Mouse (Mus musculus): Measurements from ENCODE around the gene Dgkg. TPM values are rescaled to one million over a fixed set of nuclear protein-coding genes. Genes with fewer than 3 reads are reported as not detected.

The Dgkg gene
- polyA plus RNA-seq, 1 experiment from 2014 or later: 3.2 TPM

- DNase-seq (ENCODE audit: low spot score) (no peak), ATAC-seq (replicated peaks; ENCODE audit: low FRiP score, low TSS enrichment, low read depth) (no peak)
- Histone ChIP-seq H3K4me3 (ENCODE audit: low read depth, low read length) (no peak overlapping the region), H3K9ac (ENCODE audit: low read length) (no peak overlapping the region), H3K4me2 (ENCODE audit: low read length) (no peak overlapping the region), H3K36me3 (ENCODE audit: control insufficient read depth, insufficient read depth, low read length) (no peaks in the 10 kb centered on the region), H3K27me3 (replicated peaks; ENCODE audit: control insufficient read depth, insufficient read depth, low read length) (no peaks in the 10 kb centered on the region), H3K4me1 (replicated peaks; ENCODE audit: control insufficient read depth, insufficient read depth, low read length) (no peaks in the 10 kb centered on the region), H3K27ac (ENCODE audit: low read depth) (no peak overlapping the region), H3K9me3 (ENCODE audit: control insufficient read depth, low read length) (no peaks in the 10 kb centered on the region)
- WGBS: 68% methylated on average over 6 of the region's 6 CpGs
Measured at GRCm38 (mm10) chr16:22598741-22599140, 58.3 kb downstream of the Dgkg start.

DNA sequence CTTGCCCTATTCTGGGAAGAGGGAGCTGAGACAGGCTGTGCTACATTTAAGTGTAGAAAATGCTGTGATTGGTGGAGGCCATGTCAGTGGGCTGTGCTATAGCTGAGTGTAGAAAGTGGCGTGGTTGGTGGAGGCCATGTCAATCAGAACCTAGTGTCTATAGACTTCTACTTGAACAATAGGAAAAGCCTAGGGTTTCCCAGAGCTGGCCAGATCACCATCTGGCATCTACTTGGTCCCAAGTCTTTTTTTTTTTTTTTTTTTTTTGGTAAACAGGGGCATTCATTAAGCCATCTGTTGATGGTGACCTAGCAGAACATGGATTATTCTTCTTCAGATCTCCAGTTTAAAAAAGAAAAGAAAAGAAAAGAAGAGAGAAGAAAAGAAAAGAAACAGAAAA lies 60.6 kb downstream of the Dgkg start:
- DNase-seq (ENCODE audit: low spot score): no peak

DNA sequence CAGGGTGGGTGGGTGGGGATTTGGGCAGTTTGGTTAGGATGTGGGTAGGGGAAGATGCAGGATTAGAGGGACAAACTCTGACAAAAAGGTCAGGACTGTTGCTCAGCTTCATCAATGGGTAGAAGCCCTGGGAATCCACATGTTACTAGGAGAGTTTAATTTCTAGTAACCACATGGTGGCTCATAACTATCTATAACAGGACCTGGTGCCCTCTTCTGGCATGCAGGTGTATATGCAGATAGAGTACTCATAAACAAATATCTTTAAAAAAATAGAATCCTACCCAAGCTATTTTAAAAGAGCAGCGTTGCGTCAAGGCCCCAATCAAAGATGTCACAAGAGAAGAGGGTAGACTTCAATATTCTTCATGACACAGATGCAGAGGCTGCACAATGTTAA lies 63.1 kb downstream of the Dgkg start:
- H3K36me3 ChIP-seq (ENCODE audit: control insufficient read depth, insufficient read depth, low read length): no peaks in the 10 kb centered on the region
- H3K4me3 ChIP-seq (ENCODE audit: low read depth, low read length): no peak overlapping the region
- H3K9me3 ChIP-seq (ENCODE audit: control insufficient read depth, low read length): no peaks in the 10 kb centered on the region
- no peak for ATAC-seq (replicated peaks; ENCODE audit: low FRiP score, low TSS enrichment, low read depth)
- H3K4me1 ChIP-seq (replicated peaks; ENCODE audit: control insufficient read depth, insufficient read depth, low read length): no peaks in the 10 kb centered on the region
- no peak overlapping the region for H3K9ac ChIP-seq (ENCODE audit: low read length)
- WGBS: 88% methylated on average over 2 of the region's 2 CpGs
- no peaks in the 10 kb centered on the region for H3K27me3 ChIP-seq (replicated peaks; ENCODE audit: control insufficient read depth, insufficient read depth, low read length)
- H3K4me2 ChIP-seq (ENCODE audit: low read length): no peak overlapping the region
- DNase-seq (ENCODE audit: low spot score): no peak
- no peak overlapping the region for H3K27ac ChIP-seq (ENCODE audit: low read depth)

More for the DNA sequence above, 60.6 kb downstream of the Dgkg start:
- no peak overlapping the region for H3K4me3 ChIP-seq (ENCODE audit: low read depth, low read length)
- no peaks in the 10 kb centered on the region for H3K9me3 ChIP-seq (ENCODE audit: control insufficient read depth, low read length)
- ATAC-seq (replicated peaks; ENCODE audit: low FRiP score, low TSS enrichment, low read depth): no peak
- no peaks in the 10 kb centered on the region for H3K36me3 ChIP-seq (ENCODE audit: control insufficient read depth, insufficient read depth, low read length)
- 92% methylated on average over 1 of the region's 1 CpGs for WGBS
- no peak overlapping the region for H3K27ac ChIP-seq (ENCODE audit: low read depth)
- no peak overlapping the region for H3K4me2 ChIP-seq (ENCODE audit: low read length)
- no peaks in the 10 kb centered on the region for H3K4me1 ChIP-seq (replicated peaks; ENCODE audit: control insufficient read depth, insufficient read depth, low read length)
- no peaks in the 10 kb centered on the region for H3K27me3 ChIP-seq (replicated peaks; ENCODE audit: control insufficient read depth, insufficient read depth, low read length)
- no peak overlapping the region for H3K9ac ChIP-seq (ENCODE audit: low read length)

GRCm38 (mm10) chr16:22589619-22590018 lies 67.4 kb downstream of the Dgkg start:
- Histone ChIP-seq H3K9ac (ENCODE audit: low read length) (no peak overlapping the region), H3K9me3 (ENCODE audit: control insufficient read depth, low read length) (no peaks in the 10 kb centered on the region), H3K27me3 (replicated peaks; ENCODE audit: control insufficient read depth, insufficient read depth, low read length) (no peaks in the 10 kb centered on the region), H3K4me3 (ENCODE audit: low read depth, low read length) (no peak overlapping the region), H3K4me2 (ENCODE audit: low read length) (no peak overlapping the region), H3K36me3 (ENCODE audit: control insufficient read depth, insufficient read depth, low read length) (no peaks in the 10 kb centered on the region), H3K4me1 (replicated peaks; ENCODE audit: control insufficient read depth, insufficient read depth, low read length) (no peaks in the 10 kb centered on the region), H3K27ac (ENCODE audit: low read depth) (no peak overlapping the region)
- WGBS: 76% methylated on average over 5 of the region's 5 CpGs
- DNase-seq (ENCODE audit: low spot score) (no peak), ATAC-seq (replicated peaks; ENCODE audit: low FRiP score, low TSS enrichment, low read depth) (no peak)

GRCm38 (mm10) chr16:22586151-22586836 lies 70.7 kb downstream of the Dgkg start:
- DNase-seq (ENCODE audit: low spot score) (no peak), ATAC-seq (replicated peaks; ENCODE audit: low FRiP score, low TSS enrichment, low read depth) (no peak)
- Histone ChIP-seq H3K4me2 (ENCODE audit: low read length) (no peak overlapping the region), H3K4me1 (replicated peaks; ENCODE audit: control insufficient read depth, insufficient read depth, low read length) (no peaks in the 10 kb centered on the region), H3K27me3 (replicated peaks; ENCODE audit: control insufficient read depth, insufficient read depth, low read length) (no peaks in the 10 kb centered on the region), H3K4me3 (ENCODE audit: low read depth, low read length) (no peak overlapping the region), H3K36me3 (ENCODE audit: control insufficient read depth, insufficient read depth, low read length) (no peaks in the 10 kb centered on the region), H3K27ac (ENCODE audit: low read depth) (no peak overlapping the region), H3K9ac (ENCODE audit: low read length) (no peak overlapping the region), H3K9me3 (ENCODE audit: control insufficient read depth, low read length) (no peaks in the 10 kb centered on the region)
- 75% methylated on average over 11 of the region's 11 CpGs for WGBS

GRCm38 (mm10) chr16:22585523-22585922 lies 71.5 kb downstream of the Dgkg start:
- 90% methylated on average over 3 of the region's 3 CpGs for WGBS
- H3K9me3 ChIP-seq (ENCODE audit: control insufficient read depth, low read length): no peaks in the 10 kb centered on the region
- no peak overlapping the region for H3K4me3 ChIP-seq (ENCODE audit: low read depth, low read length)
- H3K27ac ChIP-seq (ENCODE audit: low read depth): no peak overlapping the region
- H3K27me3 ChIP-seq (replicated peaks; ENCODE audit: control insufficient read depth, insufficient read depth, low read length): no peaks in the 10 kb centered on the region
- DNase-seq (ENCODE audit: low spot score) (no peak), ATAC-seq (replicated peaks; ENCODE audit: low FRiP score, low TSS enrichment, low read depth) (no peak)
- H3K9ac ChIP-seq (ENCODE audit: low read length): no peak overlapping the region
- no peak overlapping the region for H3K4me2 ChIP-seq (ENCODE audit: low read length)
- H3K36me3 ChIP-seq (ENCODE audit: control insufficient read depth, insufficient read depth, low read length): no peaks in the 10 kb centered on the region
- H3K4me1 ChIP-seq (replicated peaks; ENCODE audit: control insufficient read depth, insufficient read depth, low read length): no peaks in the 10 kb centered on the region

DNA sequence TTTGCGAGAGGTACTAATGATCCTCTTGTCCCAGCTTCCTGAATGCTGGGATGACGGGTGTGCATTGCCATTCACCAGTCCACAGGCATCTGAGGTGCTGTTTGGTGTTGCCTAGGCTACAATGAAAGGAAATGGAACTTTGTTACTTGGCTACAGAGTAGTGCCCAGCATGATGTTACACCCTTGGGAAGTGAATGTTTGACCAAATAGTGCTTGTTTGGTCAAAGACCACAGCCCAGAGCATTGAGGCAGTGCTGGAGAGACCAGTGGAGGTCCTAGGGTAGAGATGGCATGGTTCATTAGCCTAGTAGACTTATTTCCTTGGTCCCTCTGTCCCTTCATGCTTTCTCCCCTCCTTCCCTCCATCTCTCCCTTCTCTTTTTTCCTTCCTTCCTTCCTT lies 73.6 kb downstream of the Dgkg start:
- WGBS: 73% methylated on average over 2 of the region's 2 CpGs
- no peak for DNase-seq (ENCODE audit: low spot score)
- H3K4me2 ChIP-seq (ENCODE audit: low read length): no peak overlapping the region

GRCm38 (mm10) chr16:22582173-22582929 lies 74.7 kb downstream of the Dgkg start:
- Histone ChIP-seq H3K4me1 (replicated peaks; ENCODE audit: control insufficient read depth, insufficient read depth, low read length) (no peaks in the 10 kb centered on the region), H3K4me2 (ENCODE audit: low read length) (no peak overlapping the region), H3K9me3 (ENCODE audit: control insufficient read depth, low read length) (no peaks in the 10 kb centered on the region), H3K4me3 (ENCODE audit: low read depth, low read length) (no peak overlapping the region), H3K27ac (ENCODE audit: low read depth) (no peak overlapping the region), H3K9ac (ENCODE audit: low read length) (no peak overlapping the region), H3K27me3 (replicated peaks; ENCODE audit: control insufficient read depth, insufficient read depth, low read length) (no peaks in the 10 kb centered on the region), H3K36me3 (ENCODE audit: control insufficient read depth, insufficient read depth, low read length) (no peaks in the 10 kb centered on the region)
- ATAC-seq (replicated peaks; ENCODE audit: low FRiP score, low TSS enrichment, low read depth) (no peak), DNase-seq (ENCODE audit: low spot score) (no peak)
- WGBS: 58% methylated on average over 11 of the region's 11 CpGs

More for the DNA sequence above, 73.6 kb downstream of the Dgkg start:
- no peak overlapping the region for H3K27ac ChIP-seq (ENCODE audit: low read depth)
- H3K9ac ChIP-seq (ENCODE audit: low read length): no peak overlapping the region
- no peak for ATAC-seq (replicated peaks; ENCODE audit: low FRiP score, low TSS enrichment, low read depth)
- no peaks in the 10 kb centered on the region for H3K9me3 ChIP-seq (ENCODE audit: control insufficient read depth, low read length)
- H3K4me1 ChIP-seq (replicated peaks; ENCODE audit: control insufficient read depth, insufficient read depth, low read length): no peaks in the 10 kb centered on the region
- H3K36me3 ChIP-seq (ENCODE audit: control insufficient read depth, insufficient read depth, low read length): no peaks in the 10 kb centered on the region
- H3K4me3 ChIP-seq (ENCODE audit: low read depth, low read length): no peak overlapping the region
- no peaks in the 10 kb centered on the region for H3K27me3 ChIP-seq (replicated peaks; ENCODE audit: control insufficient read depth, insufficient read depth, low read length)

GRCm38 (mm10) chr16:22580103-22580502 lies 76.9 kb downstream of the Dgkg start:
- no peaks in the 10 kb centered on the region for H3K9me3 ChIP-seq (ENCODE audit: control insufficient read depth, low read length)
- 49% methylated on average over 5 of the region's 5 CpGs for WGBS
- DNase-seq (ENCODE audit: low spot score) (no peak), ATAC-seq (replicated peaks; ENCODE audit: low FRiP score, low TSS enrichment, low read depth) (no peak)
- H3K36me3 ChIP-seq (ENCODE audit: control insufficient read depth, insufficient read depth, low read length): no peaks in the 10 kb centered on the region
- H3K27me3 ChIP-seq (replicated peaks; ENCODE audit: control insufficient read depth, insufficient read depth, low read length): no peaks in the 10 kb centered on the region
- no peak overlapping the region for H3K9ac ChIP-seq (ENCODE audit: low read length)
- no peak overlapping the region for H3K4me3 ChIP-seq (ENCODE audit: low read depth, low read length)
- H3K4me2 ChIP-seq (ENCODE audit: low read length): no peak overlapping the region
- no peaks in the 10 kb centered on the region for H3K4me1 ChIP-seq (replicated peaks; ENCODE audit: control insufficient read depth, insufficient read depth, low read length)
- H3K27ac ChIP-seq (ENCODE audit: low read depth): no peak overlapping the region
